Mouse (Mus musculus) right cerebral cortex, postnatal 4 days (tissue): ENCODE data around the gene Mia.
A peak's percentile ranks its signal among the peaks of the same experiment; 100 is the strongest.

Experiments used
- DNase-seq: peaks from one replicate; pipeline ENCODE4 v3.0.0-alpha.2; 2022

Gene Mia

DNA sequence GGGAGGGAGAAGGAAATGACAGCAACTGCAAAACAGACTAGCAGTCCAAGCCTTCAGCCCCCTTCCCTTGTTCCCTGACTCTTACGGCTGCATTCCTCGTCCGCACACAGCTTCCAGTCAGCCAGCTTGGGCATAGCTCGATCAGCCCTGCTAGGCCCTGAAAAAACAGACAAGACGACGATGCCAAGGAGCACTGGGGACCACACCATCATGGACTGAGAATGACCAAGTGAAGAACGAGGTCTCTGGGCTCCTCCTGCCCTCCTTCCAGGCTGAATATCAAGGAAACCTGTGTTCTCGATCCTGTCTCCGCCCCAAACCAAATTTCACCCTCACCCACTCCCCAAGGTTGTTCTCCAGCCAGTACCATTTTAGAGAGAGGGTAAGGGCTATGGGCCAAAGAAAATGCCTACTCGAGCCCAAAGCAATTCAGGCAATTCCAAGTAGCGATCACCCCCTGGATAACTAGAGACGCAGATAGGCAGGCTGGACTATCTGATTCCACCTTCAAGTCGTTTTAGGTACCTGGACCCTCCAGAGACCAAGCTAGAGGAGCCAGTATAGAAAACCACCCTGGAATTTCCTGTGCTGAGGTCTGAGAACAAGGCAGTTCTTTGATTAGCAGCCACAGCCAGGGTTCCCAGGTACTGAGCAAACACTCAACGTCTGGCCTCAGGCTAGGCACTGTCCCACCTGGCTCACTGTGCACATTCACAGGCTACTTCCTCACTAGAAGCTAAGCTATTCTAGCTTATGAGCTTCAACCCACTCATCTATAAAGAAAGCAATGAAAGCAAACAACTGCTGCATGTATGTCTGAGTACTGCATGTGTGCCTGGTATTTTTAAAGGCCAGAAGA is at the start of gene Mia, which contains the start of gene Gm21983:
TSS of gene Mia (minus strand) at position 321 of the 859 bp plus-strand sequence.
TSS of gene Gm21983 (minus strand) at position 250 of the 859 bp plus-strand sequence.
- DNase-seq: no peak

- no peak for DNase-seq
These were observed 47.9 kb upstream of the Mia start for GRCm38 (mm10) chr7:27228865-27229264.

DNA sequence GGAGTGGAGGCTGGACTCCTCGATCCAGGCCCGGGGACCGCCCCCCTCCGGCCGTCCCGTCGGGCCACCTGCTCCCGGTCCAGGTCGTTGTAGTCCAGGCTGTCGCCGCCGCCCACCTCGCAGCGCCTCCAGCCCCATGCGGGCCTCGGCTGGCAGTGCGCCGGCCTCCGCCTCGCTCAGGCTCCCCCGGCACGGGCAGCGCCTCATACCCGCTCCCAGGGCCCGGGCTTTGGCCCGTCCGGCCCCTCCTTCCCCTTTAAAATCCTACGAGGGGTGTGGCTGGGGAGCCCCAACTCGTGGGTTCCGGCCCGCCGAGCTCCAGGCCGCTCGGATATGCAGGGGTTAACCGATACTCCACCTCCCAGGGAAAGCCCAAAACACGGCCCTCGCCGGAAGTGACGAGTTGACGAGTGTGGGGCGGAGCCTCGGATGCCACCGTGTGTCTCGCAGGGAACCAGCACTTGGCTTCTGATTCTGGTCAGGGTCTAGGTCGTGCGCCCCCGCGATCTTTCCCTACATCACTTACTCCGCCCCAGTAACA is 47.4 kb upstream of the Mia start, which contains the start of gene Itpkc:
TSS of gene Itpkc (minus strand) at position 381 of the 541 bp plus-strand sequence.
- peak; percentile 84 for DNase-seq

DNA sequence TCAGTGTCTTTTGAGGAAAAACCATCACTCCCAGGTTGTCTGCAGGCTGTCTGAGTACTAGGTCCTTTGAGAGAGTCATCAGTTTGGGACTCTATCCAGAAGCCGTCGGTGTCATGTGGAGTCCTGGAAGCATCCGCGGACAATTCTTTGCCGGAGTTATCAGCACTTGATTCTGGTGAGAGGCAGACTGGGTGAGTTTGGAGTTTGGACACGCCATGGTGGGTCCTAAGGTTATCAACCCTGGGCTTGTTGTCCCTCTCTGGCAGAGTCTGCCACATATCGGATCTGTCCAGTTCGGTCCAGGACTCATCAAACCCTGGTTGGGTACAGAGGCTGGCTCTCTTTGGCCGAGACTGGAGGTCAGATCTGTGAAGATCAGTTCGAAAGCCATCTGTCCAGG is 46.7 kb upstream of the Mia start:
- DNase-seq: no peak

DNA sequence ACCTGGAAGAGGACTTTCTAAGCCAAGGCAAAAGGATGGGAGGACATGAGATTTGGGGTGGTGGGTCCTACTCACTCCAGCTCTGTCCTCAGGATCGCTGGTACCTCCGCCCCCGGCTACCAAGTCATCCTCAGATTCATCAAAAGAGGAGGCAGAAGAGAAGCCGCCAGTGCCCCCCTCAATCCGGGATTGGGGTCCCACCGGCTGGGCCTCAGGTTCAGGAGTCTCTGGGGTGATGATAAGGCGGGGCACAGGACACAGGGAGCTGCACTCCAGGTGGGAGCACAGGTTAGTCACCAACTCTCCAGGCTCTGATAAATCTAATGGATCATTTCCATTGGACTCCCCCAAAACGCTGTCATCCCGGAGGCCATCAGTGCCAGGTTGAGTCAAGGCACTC is 46.3 kb upstream of the Mia start:
- DNase-seq: no peak

GRCm38 (mm10) chr7:27224877-27225575 is 44.1 kb upstream of the Mia start:
- DNase-seq: no peak

GRCm38 (mm10) chr7:27222538-27222937 is 41.6 kb upstream of the Mia start:
- no peak for DNase-seq

DNA sequence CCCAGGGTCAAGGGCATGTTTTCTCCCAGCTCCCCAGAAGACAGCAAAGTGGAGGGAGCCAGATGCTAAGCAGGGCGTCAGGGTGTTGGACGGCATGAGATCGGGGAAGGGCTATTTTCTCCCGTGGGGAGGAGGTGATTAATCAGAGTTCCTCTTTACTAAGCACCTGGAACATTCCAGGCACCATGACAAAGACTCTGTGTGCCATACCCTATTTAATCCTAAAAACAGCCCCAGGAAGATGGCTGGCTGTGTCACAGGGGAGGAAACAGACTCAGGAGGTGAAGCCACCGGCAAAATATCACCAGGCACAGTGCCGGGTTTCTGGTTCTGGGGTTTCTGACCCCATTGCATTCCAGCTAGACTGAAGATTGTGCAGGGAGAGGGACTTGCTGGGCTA is 41.0 kb upstream of the Mia start:
- no peak for DNase-seq

GRCm38 (mm10) chr7:27219937-27220336 is 39.0 kb upstream of the Mia start:
- DNase-seq: no peak

GRCm38 (mm10) chr7:27218586-27218985 is 37.6 kb upstream of the Mia start:
- DNase-seq: no peak

GRCm38 (mm10) chr7:27212626-27213025 is 31.7 kb upstream of the Mia start:
- DNase-seq: no peak

DNA sequence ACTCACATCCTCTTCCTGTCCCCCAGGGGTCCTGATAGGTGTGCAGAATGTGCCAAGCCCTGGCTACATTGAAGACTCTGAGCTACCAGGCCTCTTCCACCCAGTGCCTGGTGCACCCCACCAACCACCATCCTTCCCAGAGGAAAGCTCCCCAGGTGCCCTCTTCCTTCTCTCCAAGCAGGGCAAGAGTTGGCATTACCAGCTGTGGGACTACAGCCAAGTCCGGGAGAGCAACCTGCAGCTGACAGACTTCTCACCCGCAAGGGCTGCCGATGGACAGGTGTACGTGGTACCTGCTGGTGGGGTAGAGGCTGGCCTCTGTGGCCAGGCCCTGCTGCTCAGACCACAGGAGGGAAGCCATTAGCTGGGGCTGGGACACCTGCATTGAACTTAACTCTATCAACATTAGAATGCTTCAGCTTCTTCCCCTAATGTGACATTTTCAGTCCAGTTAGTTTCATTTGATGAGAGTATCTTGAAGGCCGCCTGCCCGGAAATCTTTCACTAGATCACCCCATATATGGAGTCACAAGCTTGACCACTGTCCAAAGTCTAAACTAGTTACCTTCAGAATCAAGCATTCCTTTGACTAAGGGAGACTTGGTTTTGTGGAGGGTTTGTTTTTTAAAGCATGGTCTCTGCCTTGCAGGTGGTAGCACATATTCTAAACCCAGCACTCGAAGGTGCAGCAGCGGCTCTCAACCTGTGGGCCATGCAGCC is 22.9 kb upstream of the Mia start:
- no peak for DNase-seq

DNA sequence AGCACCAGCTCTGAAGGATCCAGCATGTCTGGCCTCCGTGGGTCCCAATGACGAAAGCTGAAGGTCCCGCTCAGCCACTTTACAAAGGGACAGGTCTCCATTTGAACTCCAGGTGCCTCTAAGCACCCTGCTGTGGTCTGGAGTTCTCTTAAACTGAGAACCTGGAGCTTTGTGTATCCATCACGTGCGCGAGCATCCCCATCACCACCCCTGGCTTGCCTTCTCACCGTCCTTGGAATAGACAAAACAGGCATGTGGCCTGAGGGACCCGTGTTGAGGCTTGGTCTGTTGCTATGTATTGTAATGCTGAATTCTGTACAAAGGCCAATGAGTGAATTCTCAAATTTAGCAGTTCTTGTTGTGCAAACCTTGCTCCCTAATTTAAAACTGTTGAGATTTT is 17.8 kb upstream of the Mia start:
- DNase-seq: no peak

DNA sequence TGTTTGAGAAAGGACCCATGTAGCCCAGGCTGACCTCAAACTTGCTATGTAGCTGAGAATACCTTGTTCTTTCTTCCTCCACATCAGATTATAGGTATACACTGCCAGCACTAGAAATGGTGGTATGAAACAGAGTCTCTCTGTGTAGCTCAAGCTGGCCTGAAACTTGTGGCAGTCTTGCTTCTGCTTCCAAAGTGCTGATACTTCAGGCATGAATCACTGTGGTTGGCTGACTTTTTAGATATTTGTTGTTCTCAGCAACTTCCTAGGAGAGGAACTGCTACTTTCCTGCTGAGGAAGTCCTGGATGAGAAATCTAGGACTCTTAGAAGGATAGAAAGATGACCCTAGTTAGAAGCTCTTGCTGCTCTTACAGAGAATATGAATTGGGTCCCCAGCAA is 17.4 kb upstream of the Mia start:
- DNase-seq: no peak

- no peak for DNase-seq
These were observed 16.7 kb upstream of the Mia start for GRCm38 (mm10) chr7:27197634-27198033.

DNA sequence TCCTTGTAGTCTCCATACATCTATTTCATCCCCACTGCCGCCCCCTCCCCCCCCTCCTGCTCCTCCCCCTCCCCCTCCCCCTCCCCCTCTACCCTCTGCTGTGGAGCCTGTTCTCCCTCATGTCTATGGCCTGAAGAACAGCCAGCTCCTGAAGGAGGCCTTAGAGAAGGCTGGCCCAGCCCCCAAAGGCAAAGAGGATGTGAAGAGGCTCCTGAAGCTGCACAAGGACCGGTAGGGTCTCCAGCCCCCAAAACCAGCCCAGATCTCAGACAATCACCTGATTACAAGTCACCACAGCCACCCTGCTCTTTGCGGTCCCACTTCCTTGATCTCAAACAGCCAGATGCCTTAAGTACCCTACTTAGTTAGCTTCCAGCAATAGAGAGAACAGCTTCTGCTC is 16.2 kb upstream of the Mia start:
- DNase-seq: no peak

- peak; percentile 91 for DNase-seq
These were observed 15.0 kb upstream of the Mia start, which contains the start of the genes BC024978 and Snrpa for GRCm38 (mm10) chr7:27195681-27196611. Gene BC024978 (plus strand): TSS chr7:27195781. Gene Snrpa (minus strand): TSS chr7:27196271.

DNA sequence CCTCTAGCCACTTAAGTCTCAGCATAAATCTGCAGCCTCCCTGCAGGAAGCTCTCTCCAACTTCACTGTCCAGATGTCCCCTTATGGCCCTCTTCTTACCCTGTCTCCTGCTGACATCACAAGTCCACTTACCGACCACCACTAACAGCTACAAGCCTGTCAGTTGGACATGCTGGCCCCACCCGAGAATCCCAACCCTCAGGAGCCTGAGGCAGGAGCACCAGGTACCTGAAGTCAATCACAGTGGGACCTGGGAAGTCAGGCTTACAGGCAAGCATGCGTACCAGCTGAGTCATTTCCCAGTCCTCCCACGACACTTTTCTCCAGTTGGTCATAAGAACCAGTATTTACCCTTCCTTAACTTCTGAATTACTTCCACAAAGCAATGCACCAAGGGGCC is 12.8 kb upstream of the Mia start:
- DNase-seq: no peak

DNA sequence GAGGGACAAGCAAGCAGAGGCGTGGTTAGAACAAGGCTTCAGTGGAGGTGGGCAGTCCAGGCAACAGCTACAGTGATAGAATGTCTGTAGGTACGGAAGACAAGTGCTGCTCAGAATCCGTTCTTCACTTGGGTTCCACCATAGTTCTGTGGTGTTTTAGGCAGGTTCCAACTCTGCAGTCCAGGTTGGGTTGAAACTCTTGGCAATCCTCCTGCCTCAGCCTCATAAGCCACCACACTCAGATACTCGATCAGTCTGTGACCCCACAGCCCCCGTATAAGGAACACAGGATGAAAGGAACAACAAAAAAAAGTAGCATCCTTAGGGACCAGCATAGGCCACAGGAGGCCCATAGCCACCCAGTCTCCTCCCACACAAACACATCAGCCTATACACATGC is 11.5 kb upstream of the Mia start:
- DNase-seq: no peak

GRCm38 (mm10) chr7:27189271-27189931 is 8.4 kb upstream of the Mia start:
- no peak for DNase-seq

- no peak for DNase-seq
These were observed 5.0 kb upstream of the Mia start for GRCm38 (mm10) chr7:27185986-27186385.
